Mouse (Mus musculus): ENCODE results near the gene Bcas1.

The Bcas1 gene

DNA sequence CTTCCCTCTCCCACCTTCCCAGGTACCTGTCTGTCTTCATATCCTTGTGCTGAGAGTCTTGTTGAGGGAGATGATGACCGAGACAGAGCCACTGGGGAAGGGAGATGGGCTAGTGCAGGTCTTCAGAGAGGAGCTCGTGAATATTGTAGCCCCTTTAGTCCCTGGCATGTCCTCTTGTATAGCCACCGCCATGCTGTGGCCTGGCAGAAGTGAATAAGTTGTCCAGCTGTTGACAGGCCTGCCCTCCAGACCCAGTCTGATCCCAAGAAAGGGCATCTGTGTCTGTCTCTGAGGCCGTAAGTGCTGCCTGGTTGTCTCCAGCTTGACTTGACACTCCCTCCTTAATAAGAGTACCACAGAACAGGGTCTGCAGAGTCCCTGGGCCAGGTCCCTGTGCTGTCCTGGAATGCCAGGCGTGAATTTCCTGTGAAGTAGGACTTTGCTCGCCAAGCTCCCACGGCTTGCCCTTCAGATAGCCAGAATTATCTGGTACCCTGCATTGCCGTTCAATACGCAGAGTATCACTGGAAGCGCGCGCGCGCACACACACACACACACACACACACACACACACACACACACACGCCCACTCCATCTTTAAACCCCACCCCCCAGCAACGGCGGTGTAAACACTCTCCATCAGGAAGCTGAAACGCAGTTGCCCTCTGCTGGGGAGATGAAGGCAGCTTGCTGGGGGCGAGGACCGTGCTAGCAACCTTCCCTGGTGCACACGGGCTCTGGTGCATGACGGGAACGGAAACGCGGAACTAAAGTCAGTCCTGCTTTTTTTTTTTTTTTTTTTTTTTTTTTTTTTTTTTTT, 108.7 kb downstream of the Bcas1 start:
- in situ Hi-C loops (cut with MboI, MseI), result loop anchor here (10.0 to 25.0 kb wide), 2 partner anchors 194 to 1732 kb away; no protein-coding TSS in a partner anchor

GRCm38 (mm10) chr2:170316774-170317173, 110.9 kb downstream of the Bcas1 start:
- in situ Hi-C loops (cut with MboI, MseI), result loop anchor here (10.0 to 25.0 kb wide), 2 partner anchors 192 to 1729 kb away; no protein-coding TSS in a partner anchor

- in situ Hi-C loops (cut with MboI, MseI), result loop anchor here (10.0 to 25.0 kb wide), 2 partner anchors 192 to 1729 kb away; no protein-coding TSS in a partner anchor
These were observed 111.3 kb downstream of the Bcas1 start for GRCm38 (mm10) chr2:170316344-170316743.

- in situ Hi-C loops (cut with MboI, MseI), result loop anchor here (5.0 to 25.0 kb wide), 3 partner anchors 64 to 1724 kb away; no protein-coding TSS in a partner anchor
These were observed 116.7 kb downstream of the Bcas1 start for GRCm38 (mm10) chr2:170310988-170311359.

DNA sequence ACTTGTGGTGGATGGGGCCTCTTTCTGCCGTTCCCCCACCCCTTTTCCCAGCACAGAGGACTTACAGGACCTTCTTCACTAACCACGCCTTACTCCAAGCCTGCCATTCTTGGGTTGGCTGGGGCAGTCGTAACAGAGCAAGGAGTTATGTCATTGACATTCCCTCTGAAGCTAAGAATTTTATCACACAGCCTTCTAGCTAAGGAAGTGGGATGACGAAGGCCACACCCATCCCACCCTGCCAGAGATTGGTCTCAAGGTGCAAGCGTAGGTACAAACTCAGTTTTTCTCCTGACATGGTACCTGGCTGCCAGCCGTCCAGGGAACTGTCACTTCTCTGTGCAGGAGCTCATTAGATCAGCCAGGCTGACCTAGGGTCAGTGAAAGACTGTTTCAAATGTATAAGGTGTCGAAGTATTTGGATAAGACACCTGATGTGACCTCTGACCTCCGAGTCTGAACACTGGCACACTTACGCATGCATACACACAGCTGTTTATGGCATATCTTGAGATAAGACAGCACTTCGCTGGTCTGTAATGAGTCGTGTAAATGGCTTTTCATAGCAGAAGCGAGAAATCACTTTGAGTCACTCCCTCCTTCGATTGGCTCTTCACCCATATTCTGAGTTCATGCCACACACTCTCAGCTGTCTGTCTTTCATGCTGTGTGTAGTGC, 117.2 kb downstream of the Bcas1 start:
- in situ Hi-C loops (cut with MboI, MseI), result loop anchor here (5.0 to 25.0 kb wide), 3 partner anchors 63 to 1723 kb away; no protein-coding TSS in a partner anchor

DNA sequence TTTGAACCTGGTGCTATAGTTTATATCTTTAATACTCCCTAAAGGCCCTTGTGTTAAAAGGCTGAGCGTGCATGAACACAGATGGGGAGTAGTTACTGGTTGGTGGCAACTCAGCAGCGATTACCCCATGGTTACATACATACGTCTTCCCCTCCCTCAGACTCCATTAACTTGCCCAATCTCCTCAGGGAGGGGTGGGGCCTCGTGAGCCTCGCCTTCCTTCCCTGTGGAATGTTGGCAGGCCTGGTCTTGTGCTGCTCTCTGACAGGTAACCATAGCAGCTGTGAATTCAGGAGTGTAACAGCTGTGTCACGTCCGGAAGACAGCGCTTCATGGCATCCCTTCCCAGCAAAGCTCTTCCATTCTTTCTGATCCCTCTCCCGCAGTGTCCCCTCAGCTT, 118.7 kb downstream of the Bcas1 start:
- in situ Hi-C loops (cut with MboI, MseI), result loop anchor here in 1 of 2 experiments (25.0 kb wide), 1 partner anchor 1722 kb away; no protein-coding TSS in a partner anchor

DNA sequence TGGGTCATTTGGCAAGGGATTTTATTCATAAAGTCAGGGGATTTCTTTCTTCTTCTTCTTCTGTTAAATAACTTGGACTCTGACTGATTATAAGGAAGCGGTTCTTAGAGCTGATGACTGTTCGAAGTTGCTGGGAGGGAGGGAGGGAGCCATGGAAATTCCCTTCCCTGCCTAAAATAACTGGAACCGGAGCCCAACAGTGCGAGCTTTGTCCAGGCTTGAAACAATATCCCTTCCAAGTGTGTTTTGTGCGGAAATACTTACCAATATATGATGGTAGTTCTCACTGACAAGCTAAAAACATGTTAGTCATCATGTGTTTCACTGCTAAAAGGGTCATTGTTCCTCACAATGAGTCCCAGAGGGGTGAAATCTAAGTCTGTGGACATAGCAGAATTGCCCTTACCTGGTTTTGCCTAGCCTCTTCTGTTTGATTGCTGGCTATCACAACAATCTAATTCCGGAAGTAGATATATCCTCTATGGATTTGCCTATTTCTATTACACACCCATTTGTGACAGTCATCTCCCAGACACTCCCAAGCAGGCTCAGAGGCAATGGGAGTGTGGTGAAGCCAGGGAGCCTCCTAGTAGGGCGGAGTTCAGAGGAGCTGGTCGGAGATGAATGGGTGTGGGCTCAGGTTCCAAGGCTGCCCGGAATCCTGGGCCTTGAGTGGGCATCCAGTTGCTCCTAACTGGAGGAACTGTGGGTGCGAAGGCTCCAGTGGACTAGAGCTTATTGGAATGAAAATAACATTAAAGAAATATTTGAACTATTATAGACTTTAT, 119.4 kb downstream of the Bcas1 start:
- in situ Hi-C loops (cut with MboI, MseI), result loop anchor here in 1 of 2 experiments (25.0 kb wide), 1 partner anchor 1721 kb away; no protein-coding TSS in a partner anchor

DNA sequence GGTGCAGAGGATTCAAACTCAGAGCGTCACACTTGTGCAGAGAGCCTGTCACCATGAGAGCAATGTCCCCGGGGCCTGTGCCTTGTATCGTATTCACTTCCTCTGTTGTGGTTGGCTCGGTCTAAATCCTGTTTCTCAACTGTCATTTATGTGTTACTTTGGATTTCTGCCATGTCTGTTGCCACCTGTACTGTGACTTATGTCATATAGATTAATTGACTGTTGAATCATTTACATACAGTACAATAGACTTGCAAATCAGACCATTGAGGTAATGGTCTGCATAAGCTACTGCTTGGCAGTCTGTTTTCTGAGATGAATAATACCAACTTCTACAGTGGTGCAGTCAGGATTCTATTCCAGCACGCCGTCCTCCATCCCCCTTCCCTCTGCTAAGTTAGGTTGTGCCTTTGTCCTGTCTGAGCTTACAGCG, 120.0 kb downstream of the Bcas1 start:
- in situ Hi-C loops (cut with MboI, MseI), result loop anchor here in 1 of 2 experiments (25.0 kb wide), 1 partner anchor 1720 kb away; no protein-coding TSS in a partner anchor

GRCm38 (mm10) chr2:170306637-170307320, 120.9 kb downstream of the Bcas1 start:
- in situ Hi-C loops (cut with MboI, MseI), result loop anchor here in 1 of 2 experiments (25.0 kb wide), 1 partner anchor 1719 kb away; no protein-coding TSS in a partner anchor

GRCm38 (mm10) chr2:170304766-170305165, 122.9 kb downstream of the Bcas1 start:
- in situ Hi-C loops (cut with MboI, MseI), result loop anchor here in 1 of 2 experiments (25.0 kb wide), 1 partner anchor 1717 kb away; no protein-coding TSS in a partner anchor

- in situ Hi-C loops (cut with MboI, MseI), result loop anchor here in 1 of 2 experiments (25.0 kb wide), 1 partner anchor 1716 kb away; no protein-coding TSS in a partner anchor
These were observed 124.0 kb downstream of the Bcas1 start for GRCm38 (mm10) chr2:170303595-170303994.

DNA sequence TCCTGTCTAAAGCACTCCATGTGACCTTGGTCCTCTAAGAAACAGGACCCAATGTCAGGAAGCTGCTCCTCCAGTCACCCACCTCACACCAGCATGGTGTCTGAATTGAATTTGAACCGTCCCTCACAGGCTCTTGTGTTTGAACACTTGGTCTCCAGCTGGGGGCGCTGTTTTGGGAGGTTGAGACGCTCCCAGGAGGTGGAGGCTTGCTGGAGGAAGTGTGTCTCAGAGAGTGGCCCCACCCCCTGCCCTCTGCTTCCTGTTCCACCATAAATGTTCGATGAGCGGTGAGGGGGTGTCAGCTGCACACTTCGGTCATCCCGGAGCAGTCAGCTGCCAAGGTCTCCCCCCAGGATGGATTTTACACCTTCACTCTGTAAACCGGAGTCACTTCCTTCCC, 124.8 kb downstream of the Bcas1 start:
- in situ Hi-C loops (cut with MboI, MseI), result loop anchor here in 1 of 2 experiments (25.0 kb wide), 1 partner anchor 1716 kb away; no protein-coding TSS in a partner anchor

Data from T-helper 17 cell (primary cell).